Mouse (Mus musculus) gastrocnemius, adult 18-20 months (tissue): ENCODE results near the gene Frmd3. TPM values are rescaled to one million over a fixed set of nuclear protein-coding genes. Genes with fewer than 3 reads are reported as not detected.
A peak's percentile ranks its signal among the peaks of the same experiment; 100 is the strongest.
"Not testable (repeated sequence)": the region's sequence is repeated elsewhere in the genome, so short reads cannot be mapped to it uniquely, and the experiment has no call there.

Experiments used
- DNase-seq: peaks from one replicate; pipeline ENCODE4 v3.0.0; 2021; ENCODE audit warnings: low spot score
- long read RNA-seq, 2 experiments: library from polyadenylated mRNA; stranded (forward); transcript quantifications; one replicate each; pipeline ENCODE4 v2.0.0; 2021
- total RNA-seq, 2 experiments: library from RNA; stranded (reverse); gene quantifications; 2 replicates each; pipeline ENCODE4 v1.2.3; 2021

Frmd3 gene
- total RNA-seq: under 1 TPM; 0.21 to 0.30 TPM
- long read RNA-seq, experiment 1: 0 reads
- long read RNA-seq, experiment 2: 0 reads

- peak; percentile 9 for DNase-seq
Observed at GRCm38 (mm10) chr4:74013211-74014047, at the start of gene Frmd3. Gene Frmd3 (plus strand): TSS chr4:74013442.

GRCm38 (mm10) chr4:73980454-73980853 is 32.8 kb upstream of the Frmd3 start:
- DNase-seq: peak; percentile 70

- DNase-seq: no peak
Observed at GRCm38 (mm10) chr4:74012277-74012676, 965 bp upstream of the Frmd3 start.

DNA sequence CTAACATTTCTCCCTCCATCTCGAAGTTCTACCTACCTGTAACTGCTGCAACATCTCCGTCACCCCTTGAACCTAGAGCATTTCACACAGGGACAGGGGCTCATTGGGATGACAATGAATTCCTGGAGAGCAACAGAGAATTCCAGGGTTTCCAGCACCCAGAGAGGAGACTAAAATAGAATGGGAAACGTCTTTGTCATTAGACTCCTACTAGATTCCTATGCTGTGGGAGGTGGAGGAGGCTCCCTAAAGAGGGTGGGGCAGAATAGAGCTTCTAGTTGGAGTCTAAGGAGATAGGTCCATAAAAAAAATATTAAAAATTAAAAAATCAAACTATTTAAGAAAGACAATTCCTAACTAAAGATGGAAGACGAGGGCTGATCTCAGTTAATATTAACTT is 542 bp upstream of the Frmd3 start:
- no peak for DNase-seq

GRCm38 (mm10) chr4:74014048-74014500 is 832 bp downstream of the Frmd3 start:
- DNase-seq: no peak

- DNase-seq: no peak
Observed at GRCm38 (mm10) chr4:74020084-74020483, 6.8 kb downstream of the Frmd3 start.

- no peak for DNase-seq
Observed at GRCm38 (mm10) chr4:74043226-74043625, 30.0 kb downstream of the Frmd3 start.

- DNase-seq: no peak
Observed at GRCm38 (mm10) chr4:74051692-74052091, 38.5 kb downstream of the Frmd3 start.

GRCm38 (mm10) chr4:74076727-74077126 is 63.5 kb downstream of the Frmd3 start:
- no peak for DNase-seq

DNA sequence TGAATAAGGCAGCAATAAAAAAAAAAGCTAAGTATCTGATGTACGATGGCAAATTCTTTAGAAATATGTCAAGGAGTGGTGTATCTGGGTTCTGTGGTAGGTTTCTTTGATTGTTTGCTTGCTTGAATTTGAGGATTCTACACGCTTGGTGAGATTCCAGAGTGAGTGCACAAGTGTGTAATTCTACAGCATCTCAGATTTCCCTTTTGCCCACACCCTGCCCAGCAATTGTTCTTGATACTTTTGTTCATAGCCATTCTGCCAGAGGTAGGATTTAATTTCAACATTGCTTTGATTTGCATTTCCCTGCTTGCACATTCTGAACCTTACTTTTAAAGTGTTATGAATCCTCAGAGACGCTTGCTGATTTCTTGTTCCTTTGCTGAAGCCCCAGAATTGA is 97.6 kb downstream of the Frmd3 start:
- DNase-seq: no peak

GRCm38 (mm10) chr4:74191528-74191927 is 178.3 kb downstream of the Frmd3 start:
- DNase-seq: no peak

GRCm38 (mm10) chr4:74201281-74201811 is 188.1 kb downstream of the Frmd3 start:
- no peak for DNase-seq

- not testable (repeated sequence) for DNase-seq
Observed at GRCm38 (mm10) chr4:74221780-74222179, 208.5 kb downstream of the Frmd3 start.

GRCm38 (mm10) chr4:74222360-74222759 is 209.1 kb downstream of the Frmd3 start:
- no peak for DNase-seq

DNA sequence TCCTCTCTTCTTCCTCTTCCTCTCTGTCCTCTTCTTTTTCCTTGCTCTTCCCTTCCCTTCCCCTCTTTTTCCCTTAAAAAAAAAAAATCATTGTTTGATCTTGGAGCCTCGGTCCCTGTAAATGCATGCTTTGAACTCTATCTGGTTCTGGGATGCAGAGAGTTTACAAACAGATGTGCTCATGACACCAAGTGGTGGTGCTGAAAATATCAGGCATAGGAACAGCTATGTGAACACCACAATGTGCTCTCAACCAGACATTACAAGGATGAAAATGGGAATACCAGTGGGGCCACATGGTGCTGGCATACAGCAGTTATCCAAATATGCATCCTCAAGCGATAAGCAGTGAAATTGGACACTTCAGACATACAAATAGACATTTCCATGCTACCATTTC is 211.0 kb downstream of the Frmd3 start:
- DNase-seq: no peak

- no peak for DNase-seq
Observed at GRCm38 (mm10) chr4:74230994-74231393, 217.8 kb downstream of the Frmd3 start.

DNA sequence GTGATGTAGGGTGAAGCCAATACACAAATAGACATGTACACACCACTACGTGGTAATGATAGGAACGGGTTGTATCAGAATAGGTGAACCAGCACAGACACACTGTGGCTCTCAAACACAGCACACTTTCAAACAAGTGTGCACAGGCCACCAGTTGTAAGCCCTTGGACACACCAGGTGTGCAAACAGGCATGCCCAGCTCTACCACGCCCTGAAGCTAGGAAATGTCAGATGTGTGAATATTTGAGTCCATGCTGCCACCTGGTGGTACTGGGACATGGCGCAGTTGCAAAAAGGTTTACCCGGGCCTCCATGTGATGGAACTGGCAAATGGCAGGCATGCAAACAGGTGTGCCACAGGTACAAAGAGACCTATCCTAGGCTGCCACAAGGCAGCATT is 218.2 kb downstream of the Frmd3 start:
- DNase-seq: peak; percentile 11

DNA sequence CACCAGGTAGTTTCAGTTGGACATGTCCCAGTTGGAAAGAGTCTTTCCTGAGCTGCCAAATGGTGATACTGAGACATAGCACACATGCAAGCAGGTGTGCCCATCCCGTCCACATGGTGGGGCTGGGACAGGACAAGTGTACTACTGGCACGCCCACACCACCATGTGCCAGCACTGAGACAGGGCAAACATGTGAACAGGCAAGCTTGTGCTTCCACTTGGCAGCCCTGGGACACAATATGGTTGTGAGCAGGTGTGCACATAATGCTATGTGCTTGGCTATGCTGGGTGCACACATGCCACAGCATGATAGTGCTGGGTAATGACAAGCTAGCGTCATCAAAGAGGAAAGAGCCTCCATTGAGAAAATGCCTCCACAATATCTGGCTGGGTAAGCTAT is 220.3 kb downstream of the Frmd3 start:
- no peak for DNase-seq

- no peak for DNase-seq
Observed at GRCm38 (mm10) chr4:74242176-74242575, 228.9 kb downstream of the Frmd3 start, which contains the start of gene Kdm4c. Gene Kdm4c (plus strand): TSS chr4:74242497.
